Mouse (Mus musculus) forelimb bud, embryonic 11.5 days (tissue): Measurements from ENCODE around the gene Acox3.
A peak's percentile ranks its signal among the peaks of the same experiment; 100 is the strongest.

Experiments
- DNase-seq: peaks from one replicate; pipeline ENCODE4 v3.0.0-alpha.2; 2012; ENCODE audit warnings: low read depth, low spot score

The Acox3 gene

DNA sequence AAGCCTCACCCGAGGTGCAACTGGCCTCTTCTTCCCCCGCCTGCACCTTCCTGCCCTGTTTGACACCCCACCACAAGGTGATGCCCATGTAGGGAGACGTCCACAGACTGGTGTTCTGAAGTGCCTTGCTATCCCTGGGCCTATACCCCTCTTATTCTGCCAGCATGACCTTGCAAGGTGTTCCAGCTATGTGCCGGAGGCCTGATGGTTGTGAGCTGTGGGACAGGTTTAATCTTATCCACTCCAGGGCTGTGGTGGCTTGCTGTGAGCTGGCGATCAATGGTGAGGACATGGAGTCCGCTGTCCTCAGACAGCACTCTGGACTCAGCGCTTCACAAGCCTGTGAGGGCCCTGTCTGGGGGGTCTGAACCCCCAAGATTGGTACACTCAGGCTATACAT lies 27.5 kb downstream of the Acox3 start:
- DNase-seq, result no peak

DNA sequence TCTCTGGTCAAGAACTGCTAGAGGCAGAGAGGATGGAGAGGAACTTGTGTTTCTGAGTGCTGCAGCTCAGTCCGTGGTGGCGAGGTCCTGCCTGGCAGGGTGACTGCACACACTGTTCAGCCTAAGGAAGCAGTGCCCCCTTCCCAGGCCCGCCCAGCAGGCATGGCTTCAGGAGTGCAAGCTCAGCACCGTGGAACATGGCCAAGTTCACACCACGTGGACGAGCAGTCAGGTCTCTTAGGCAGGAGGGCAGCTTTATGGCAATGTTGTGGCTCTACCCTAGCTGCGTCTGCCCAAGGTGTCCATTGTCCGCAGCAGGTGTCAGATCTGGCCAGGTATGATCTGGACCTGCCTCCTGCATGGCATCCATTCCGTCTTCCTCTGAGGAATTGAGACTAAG lies 28.3 kb downstream of the Acox3 start:
- no peak for DNase-seq

- no peak for DNase-seq
Observed at GRCm38 (mm10) chr5:35611900-35612299, 29.1 kb downstream of the Acox3 start.

DNA sequence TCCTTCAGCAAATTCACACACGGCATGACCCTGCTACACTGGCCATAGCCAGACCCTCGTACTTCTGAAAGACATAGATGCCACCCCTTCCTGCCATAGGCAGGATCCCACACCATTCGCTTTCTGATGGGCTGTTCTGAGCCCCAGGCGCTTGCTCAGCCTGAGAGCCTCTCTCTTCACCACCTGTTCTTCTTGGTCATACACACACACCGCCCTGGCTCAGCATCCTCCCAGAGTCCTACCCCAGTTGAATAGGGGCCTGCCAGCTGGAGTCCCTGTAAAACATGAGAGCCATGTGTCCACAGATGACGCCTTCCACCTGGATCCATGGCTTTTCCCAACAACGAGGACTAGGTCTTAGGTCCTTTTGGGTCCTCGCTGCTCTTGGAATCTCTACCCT lies 29.9 kb downstream of the Acox3 start:
- DNase-seq, result no peak

DNA sequence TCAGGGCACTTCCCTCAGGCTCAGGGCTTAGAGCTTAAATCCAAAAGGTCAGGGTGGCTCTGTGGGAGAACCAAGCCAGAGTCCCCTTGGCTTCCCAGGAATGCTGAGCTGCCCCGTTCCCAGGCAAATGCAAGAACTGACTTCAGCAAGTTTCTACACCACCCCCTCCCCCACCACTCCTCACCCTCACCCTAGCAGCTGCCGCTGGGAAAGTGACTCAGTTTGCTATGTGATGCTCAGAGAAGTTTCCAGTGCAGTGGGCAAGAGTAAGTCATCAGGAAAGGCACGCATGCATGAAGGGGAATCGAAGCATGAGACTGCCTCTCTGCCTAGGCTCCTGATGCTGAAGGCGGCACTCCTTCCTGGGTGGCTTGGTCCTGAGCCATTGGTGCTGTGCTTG lies 34.1 kb downstream of the Acox3 start:
- DNase-seq, result peak; percentile 20

- DNase-seq, result peak; percentile 24
Observed at GRCm38 (mm10) chr5:35621114-35621513, 38.3 kb downstream of the Acox3 start.

DNA sequence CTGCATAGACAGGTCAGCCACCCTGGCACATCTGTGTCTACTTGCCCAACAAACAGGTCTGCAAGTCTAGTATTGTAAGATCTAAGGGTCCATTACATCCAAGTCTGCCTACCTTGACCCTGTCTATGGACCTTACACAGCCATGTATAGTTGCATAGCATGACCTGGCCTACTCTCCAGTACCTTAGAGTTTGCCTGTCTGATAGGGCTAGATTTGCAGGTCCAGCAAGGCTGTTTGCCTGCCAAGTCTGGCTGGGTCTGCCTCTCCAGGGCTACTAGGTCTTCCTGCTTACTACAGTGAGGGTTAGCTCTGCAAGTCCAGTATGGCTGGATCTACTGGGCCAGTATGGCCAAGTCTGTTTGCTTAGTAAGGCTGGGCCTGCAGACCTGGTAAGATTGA lies 41.0 kb downstream of the Acox3 start:
- DNase-seq, result no peak

- DNase-seq, result no peak
Observed at GRCm38 (mm10) chr5:35624751-35625239, 42.0 kb downstream of the Acox3 start.

DNA sequence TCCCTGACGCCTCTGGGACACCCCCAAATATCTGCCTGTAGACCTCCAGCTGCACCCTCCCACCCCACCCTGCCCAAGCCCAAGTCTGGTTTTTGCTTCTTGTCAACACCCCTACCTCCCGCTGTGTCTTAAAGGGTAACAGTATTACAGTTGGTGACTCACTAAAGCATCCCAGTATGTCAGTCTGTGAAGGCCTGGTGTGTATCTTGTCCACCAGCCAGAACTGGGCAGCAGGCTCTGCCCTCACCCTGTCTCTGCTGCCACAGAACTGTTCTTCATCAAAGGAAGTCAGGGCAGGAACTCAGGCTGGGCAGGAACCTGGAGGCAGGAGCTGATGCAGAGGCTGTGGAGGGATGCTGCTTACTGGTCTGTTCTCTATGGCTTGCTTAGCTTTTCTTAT lies 43.6 kb downstream of the Acox3 start:
- no peak for DNase-seq

GRCm38 (mm10) chr5:35627307-35627840 lies 44.5 kb downstream of the Acox3 start:
- DNase-seq, result no peak

GRCm38 (mm10) chr5:35628685-35629084 lies 45.8 kb downstream of the Acox3 start:
- DNase-seq, result no peak

DNA sequence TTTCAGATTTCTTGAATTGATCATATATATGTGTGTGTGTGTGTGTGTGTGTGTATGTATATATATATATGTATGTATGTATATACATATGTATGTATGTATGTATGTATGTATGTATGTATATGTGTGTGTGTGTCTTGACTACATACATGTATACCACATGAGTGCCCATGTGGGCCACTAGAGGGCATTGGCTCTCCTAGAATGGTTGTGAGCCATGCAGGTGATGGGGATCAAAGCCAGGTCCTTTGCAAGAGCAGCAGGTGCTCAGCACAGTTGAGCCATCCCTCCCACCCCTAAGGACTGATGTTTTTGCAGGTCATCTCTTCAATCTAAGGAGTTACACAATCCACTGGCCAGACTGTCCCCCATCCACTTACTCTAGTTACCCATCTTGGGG lies 46.5 kb downstream of the Acox3 start:
- no peak for DNase-seq

- DNase-seq, result no peak
Observed at GRCm38 (mm10) chr5:35630706-35631105, 47.9 kb downstream of the Acox3 start.

DNA sequence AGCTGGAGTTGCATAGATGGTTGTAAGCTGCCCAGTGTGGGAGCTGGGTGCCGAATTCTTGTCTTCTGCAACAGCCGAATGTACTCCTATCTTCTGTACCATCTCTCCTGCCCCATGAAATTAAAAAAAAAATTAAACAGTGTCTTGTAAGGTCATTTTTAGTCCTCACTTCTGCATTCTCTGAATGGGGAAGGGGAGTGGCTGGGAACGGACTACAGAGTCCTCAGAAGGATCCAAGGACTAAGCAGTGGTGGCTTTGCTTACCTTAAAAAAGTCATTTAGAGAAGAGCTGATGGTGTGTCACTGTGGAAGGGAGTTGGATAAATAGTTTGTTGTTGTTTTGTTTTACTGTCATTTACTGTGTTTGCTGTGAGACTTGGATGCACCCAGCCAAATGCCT lies 48.4 kb downstream of the Acox3 start:
- DNase-seq, result no peak

DNA sequence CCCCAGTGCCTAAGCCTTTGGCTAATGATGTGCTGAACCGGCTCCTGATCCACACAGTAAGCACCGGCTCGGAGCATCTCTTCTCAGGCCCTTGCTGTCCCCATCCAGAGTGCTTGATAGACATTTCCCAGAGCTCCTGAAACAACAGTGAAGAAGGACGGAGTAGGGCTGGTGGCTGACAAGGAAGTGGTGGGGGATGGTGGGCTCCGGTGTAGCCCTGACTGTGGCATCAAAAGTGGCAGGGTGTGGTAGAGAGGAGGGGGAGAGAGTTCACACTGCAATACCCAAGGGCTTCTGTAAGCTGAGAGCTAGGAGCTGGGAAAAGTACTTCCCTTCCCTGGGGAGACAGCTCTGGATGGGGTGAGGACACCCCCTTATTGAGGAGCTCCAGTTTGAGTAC lies 48.9 kb downstream of the Acox3 start:
- DNase-seq, result no peak

DNA sequence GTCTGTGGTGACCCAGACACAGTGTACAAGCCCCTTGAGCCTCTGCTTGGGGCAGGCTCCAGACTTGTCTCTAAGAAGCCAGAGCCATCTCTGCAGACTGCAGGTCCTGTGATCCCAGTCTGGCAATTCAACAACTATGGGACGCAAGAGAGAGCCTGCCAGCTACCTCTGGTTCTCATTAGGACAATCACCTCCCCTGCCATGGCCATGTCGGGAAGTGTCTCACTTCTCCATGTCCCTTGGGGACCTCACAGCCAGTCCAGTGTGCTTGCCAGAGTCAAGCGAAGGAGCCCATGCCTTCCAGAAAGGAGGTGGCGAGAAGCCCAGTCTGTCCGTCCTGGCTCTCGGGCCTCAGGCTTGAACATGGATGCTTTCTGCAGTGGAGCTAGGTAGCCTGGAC lies 50.0 kb downstream of the Acox3 start:
- no peak for DNase-seq

DNA sequence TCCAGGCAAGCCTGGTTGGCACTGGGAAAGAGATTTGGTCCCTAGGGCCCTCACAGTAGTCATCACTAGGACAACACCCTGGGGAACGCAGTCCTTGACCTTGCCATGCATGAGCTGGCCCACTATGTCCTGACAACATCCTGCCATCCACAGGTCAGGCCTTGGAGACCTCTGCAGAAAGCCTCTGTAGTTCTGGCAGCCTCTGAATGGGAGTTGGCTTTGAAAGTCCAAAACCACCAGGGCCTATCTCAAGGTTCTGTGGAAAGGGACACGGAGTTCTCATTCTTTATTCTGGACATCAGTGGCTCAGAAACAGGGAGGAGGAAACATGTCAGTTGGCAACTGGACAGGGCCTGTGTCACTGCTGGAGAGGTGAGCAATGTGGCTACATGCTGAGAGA lies 53.2 kb downstream of the Acox3 start:
- no peak for DNase-seq

- DNase-seq, result no peak
Observed at GRCm38 (mm10) chr5:35641961-35642584, 59.2 kb downstream of the Acox3 start.

GRCm38 (mm10) chr5:35643401-35644048 lies 60.7 kb downstream of the Acox3 start:
- DNase-seq, result no peak

DNA sequence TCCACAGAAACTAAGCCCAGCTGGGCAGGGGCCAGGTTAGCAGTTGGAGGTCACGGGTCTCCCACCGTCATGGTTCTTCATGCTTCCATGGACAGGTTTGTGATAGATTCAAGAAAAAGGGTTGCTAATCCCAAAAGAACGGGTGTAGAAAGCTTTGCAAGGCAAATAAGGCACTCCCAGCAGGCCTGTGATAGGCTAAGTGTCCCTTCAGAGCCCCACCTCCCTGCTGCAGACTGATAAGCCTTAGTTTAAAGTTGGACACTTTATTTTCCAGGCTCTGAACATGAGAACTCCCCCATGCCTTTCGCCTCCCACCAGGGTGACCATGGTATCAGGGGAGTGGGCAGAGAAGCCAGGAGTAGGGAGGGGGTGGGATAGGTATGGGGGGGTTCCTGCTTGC lies 61.2 kb downstream of the Acox3 start:
- DNase-seq, result no peak

DNA sequence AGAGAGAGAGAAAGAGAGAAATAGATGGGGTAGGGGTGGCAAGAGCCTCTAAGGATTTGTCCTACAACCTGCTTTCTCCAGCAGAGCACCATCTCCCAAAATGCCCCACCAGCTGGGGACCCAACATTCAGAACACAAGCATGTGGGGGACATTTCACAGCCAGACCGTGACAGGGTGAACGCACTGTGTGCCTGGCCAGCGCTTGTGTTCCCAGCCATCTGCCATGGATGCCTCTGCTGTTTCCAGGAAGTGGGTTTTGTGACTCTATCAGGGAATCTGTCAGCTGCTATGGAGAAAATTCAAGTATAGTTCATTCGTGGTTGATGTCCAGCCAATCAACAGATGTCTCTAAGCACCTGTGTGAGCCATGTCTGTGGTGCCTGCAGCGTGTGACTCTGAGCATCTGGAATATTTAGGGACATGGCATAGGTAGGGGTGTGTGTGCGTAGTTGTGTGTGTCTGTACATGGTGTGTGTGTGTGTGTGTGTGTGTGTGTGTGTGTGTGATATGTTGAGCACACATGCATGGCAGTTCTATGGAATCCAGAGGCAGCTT lies 63.2 kb downstream of the Acox3 start:
- no peak for DNase-seq

GRCm38 (mm10) chr5:35646927-35647326 lies 64.1 kb downstream of the Acox3 start:
- DNase-seq, result no peak

DNA sequence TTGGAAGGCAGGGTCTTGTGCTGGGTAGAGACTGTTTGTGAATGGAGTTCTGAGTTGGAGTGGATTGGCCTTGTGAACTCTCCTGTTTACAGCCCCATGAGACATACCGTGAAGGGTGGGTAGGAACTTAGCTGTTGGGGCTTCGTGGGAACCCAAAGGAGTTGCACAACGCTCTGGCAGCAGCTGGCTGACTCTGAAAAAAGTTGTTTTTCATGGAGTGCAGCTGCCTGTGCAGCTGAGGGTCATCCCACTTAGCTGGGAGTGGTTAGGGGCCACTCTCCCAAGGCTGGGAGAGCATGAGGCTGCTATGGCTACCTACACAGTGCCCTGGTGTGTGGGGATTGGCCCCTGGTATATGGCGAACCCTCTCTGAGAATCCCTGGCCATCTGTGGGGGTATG lies 64.7 kb downstream of the Acox3 start:
- no peak for DNase-seq
